Mouse (Mus musculus) A20 (cell line): ENCODE results near the gene Unc45b.
"Not testable (repeated sequence)": the region's sequence is repeated elsewhere in the genome, so short reads cannot be mapped to it uniquely, and the experiment has no call there.

ENCODE experiments used
- DNase-seq: peaks from one replicate; pipeline ENCODE4 v3.0.0-alpha.2; 2011; ENCODE audit warnings: low read depth, low spot score

Gene Unc45b

DNA sequence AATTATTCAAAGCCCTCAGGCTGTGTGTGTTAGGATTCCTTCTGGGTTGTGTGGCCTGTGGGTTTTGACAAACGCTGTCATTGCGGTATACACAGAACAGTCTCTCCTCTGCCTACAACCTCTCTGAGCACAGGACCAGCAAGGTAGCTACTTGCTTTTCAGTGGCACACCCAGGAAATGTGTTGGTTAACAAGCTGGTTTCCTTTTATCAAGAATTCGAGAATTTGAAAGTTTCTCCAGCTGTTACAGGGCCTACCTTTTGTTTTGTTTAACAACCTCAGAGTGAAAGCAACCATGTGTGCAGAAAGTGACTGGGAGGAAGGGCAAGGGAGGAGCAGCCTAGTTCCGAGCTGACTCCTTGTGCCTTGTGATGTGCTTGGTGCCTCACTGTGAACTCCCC is 37.1 kb downstream of the Unc45b start:
- no peak for DNase-seq

DNA sequence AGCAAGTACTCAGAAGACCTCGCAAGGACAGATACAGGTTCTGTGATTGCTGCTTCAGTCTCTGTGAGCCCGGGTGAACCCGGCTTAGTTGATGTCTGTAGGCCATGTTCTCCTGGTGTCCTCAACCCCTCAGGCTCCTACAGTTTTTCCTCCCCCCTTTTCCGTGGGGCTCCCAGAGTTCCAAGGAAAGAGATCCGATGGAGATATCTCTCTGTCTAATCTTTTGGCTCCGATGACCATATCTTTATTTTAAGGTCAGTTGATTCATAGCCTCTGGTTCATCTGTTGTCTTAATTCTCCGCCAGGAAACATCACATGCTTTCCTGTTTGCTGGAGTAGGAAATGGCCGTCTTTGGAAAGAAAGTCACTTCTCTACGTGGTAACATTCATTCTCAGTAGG is 38.7 kb downstream of the Unc45b start:
- no peak for DNase-seq

DNA sequence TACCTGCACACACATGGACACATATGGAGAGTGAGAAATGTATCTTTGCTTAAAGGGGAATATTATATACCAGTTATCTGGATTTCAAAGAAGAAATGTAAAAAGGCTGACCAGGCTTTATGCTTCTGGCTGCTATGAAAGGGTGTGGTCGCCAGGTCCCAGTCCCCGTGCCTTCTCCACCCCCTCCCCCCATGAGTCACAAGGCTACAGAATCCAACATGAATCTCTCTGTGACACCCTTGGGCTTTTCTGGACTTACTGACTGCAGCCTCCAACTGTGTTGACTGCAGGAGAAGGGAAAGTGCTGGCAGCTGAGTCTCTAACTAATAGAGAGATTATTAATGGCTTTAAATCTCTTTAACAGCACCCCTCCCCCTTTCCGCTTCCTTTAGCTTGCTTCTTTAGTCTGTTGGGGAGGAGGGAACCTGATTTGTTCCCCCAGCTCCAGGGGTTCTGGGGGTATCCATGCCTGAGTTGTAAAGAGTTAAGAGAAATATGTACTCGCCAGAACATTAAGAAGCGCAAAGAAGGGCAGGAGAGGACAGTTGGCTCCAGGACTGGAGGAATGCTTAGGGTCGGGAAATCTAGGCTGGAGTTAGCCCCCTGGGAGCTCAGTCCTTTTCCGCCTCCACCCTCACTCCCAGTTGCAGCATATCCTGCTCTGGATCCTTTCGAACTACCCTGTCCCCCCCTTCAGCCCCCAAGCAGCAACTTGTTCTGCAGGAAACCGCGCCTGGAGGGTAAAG is 40.6 kb downstream of the Unc45b start, which contains the start of gene Slfn5:
Gene Slfn5, plus strand, starts transcription at position 614 of the 746 bp plus-strand sequence.
- DNase-seq = no peak

DNA sequence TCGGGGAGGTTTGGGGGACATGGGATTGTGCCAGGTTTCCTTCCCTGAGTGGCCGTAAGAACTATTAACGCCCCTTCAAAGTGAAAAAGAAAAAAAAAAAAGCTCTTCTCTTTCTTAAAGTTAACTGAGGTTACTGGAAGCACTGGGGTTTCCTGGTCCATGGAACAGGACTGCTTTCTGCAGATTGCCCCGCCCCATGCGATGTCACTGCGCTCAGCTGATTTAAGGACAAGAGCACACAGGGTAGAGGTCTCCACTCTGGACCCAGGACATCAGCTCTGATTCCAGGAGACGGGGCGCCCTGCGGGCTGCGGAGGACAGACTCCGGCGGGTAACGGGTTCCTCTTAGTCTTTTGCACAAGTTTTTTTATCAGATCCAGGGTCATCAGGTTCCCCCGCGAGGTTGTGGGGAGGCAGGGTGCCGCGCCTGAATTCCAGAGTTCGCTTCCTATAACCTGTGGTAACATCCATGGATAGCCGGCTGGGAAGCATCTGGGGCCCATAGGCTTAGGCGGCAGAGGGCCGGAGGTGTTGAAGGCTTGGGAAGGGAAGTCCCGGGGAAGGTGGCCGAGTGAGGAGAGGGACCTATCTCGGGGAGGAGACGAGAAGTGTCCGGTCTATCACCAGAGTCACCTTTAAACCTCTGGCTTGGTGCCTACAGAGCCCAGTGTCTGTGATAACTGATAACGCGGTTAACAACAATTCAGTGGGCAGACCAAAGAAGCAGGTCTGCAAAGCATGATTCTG is 41.7 kb downstream of the Unc45b start:
- no peak for DNase-seq

DNA sequence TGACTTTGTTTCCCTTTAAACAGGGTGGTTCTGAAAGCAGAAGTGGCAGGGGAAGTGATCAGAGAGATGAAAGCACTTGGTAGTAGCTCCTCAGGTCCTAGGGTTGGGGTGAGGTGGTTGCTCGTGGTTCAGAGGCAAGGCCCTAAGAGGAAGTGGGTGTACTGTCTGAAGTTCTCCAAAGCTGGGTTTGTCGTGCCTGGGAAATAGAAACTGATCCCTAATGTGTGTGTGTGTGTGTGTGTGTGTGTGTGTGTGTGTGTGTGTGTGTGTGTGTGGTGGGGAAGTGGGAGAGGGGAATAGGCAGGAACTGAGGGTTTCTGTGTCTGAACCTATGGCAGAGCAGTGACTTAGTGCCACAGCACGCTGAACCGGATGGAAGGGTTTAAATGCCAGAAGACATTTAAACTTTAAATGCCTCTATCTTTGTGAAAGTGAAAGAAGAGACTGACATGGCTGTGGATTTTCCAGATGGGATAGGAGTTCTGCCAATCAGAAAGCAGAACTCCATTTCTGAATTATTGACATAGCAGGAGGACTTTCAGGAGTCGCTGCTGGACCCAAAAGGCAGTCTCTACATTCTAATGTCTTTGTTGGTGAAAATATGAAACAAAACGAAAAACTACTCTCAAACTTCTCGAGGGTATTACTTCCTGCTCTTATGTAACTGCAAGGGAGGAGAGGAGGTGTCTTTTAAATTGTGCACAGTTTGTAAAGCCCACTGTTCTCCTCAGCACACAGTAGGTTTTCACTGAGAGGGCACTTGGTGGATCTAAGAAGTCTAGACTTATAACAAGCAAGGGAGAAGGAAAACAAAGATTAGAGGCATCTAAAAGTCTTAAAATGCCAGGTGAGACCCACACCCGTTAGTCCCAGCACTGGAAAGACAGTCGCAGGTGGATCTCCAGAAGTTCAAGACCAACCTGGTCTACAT is 42.5 kb downstream of the Unc45b start:
- peak; percentile 59 for DNase-seq

DNA sequence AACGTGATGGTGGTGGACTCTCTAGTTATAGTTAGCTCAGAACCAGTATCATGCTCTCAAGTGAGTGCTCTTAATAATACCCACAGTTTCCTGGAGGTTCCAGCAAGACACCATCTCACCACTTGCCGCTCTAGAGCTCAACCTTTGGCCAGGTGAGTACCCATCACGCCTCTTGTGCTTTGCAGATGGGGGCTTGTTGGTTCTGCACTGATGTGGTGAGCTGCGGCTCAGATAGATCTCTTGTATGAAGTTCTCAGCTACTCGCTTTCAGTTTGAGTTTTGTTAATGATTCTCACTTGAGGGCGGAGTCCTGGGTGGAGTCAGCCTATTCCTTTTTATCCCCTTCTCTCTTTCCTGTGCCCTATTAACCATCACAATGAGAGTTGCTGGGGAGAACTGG is 44.3 kb downstream of the Unc45b start:
- DNase-seq = no peak

DNA sequence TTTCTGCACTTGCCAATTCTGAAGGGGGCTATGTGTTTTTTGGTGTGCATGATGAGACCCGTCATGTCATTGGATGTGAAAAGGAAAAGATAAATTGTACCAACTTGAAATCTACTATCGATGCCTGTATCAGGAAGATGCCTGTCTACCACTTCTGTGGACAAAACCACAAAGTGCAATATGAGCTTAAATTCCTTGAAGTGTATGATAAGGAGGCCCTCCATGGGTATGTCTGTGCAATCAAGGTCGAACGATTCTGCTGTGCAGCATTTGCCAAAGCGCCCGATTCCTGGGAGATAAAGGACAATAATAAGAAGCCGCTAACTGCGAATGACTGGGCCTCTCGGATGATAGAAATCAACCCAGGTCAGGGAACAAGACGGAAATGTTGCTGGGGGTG is 46.6 kb downstream of the Unc45b start:
- no peak for DNase-seq

DNA sequence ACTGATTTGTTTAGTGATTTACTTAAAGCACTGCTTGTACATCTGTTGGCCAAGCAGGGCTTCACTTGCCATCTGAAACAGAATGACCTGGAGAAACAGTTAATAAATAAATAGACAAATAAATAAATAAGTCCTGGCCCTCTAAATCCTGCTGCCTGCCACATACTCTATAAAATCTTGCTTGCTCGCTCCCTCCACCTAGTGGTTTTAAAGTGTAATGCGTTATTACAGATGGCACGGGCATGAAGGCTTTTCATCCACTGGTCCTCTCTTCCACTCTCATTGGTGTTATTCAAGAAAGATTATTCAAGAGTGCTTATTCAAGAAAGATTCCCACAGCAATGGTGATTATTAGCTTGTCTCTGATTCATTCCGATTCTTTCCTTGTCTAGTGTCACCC is 49.3 kb downstream of the Unc45b start:
- DNase-seq = peak; percentile 54

DNA sequence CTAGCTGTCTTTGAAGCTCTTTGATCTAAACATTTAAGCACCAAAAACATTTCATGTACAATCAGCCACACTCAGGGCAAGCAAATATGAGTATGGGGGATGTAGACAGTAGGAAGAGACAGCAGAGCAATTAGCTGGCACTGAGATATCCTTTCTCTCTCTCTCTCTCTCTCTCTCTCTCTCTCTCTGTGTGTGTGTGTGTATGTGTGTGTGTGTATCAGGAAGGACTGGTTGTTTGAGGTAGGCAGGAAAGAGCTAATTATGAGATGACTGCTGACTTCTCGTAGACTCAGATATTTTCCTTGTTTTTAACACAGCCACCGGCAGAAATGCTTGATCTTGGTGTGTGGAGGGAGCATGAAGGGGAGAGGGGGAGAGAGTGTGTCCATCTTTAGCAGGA is 51.4 kb downstream of the Unc45b start:
- DNase-seq = no peak

DNA sequence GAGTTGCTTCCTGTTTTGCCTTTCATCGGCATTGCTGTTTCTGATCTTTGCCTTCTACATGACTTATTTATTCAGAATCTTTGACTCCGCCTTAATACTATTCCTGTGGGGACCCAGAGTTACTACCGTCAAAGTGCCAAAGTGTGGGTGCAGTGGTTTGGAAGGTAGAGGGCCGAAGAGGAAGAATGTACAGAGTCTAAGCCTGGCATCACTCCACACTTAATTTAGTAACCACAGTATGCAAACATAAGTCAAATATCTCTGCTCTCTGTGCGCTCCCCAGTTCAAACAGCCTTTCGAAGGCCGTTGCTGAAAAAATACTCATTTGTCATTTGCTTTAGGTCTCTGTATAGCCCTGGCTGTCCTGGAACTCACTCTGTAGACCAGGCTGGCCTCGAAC is 51.9 kb downstream of the Unc45b start:
- DNase-seq = peak; percentile 45

DNA sequence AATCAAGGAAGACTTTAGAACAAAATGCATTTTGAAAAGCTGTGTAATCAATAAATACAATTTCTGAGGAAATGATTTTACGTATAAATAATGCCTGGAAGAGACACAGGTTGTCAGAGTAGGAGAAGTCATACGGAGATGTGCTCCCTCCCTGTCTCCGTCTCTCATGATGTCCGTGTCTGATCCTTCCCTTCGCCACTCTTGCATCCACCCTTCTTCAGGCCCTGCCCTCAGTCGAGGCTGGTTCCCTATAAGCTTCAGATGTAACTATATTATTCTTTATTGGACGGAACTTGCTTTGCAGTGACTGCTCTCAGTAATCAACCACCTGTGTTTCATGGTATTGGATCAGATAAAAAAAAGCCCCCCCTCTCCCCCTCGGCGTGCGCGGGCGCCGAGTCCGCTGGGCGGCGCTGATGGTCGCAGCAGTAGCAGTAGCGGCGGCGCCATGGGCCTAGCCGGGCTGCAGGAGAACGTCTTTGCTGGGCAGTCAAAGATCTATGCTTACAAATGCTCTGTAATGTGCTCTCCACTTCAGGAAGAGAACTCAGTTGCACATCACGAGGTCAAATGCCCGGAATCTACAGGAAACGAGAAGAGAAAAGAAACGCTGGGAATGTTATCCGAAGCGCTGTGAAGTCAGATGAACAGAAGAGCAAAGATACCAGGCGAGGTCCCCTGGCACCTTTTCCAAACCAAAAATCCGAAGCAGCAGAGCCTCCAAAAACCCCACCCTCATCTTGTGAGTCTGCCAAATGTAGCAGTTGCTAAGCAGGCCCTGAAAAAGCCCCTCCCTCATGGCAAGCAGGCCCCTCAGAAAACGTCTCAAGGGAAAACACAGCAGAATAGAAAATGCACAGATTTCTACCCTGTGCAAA is 60.6 kb downstream of the Unc45b start:
- DNase-seq = no peak

DNA sequence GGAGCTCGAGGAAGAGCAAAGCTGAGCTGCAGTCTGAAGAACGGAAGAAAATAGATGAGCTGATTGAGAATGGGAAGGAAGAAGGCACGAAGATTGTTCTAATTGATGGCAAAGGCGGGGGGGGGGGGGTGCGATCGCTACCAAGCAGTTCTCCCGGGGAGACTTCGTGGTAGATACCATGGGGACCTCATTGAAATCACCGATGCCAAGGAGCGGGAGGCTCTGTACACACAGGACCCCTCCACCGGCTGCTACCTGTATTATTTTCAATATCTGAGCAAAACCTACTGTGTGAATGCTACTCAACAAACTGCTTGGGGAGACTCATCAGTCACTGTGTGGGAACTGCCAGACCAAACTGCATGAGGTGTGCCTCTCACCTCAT is 61.2 kb downstream of the Unc45b start:
- DNase-seq = no peak

DNA sequence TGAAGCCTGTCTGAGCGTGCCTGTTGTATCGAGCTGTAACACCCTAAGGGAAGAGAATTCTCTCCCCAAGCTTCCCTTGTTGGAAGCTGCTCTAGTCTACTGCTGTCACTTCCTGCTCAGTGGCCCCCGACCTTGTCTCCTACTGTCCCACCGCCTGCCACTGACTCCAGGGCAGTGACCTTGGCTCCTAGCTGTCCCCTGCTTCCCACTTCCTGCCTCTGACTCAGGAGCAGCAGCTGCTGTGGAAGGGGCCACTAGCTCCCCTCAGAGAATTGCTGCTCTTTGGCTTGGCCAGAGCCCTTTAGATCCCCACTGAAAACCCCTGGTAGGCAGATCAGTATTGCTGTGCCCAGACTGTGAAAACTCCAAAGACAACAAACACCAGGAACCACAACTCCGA is 63.6 kb downstream of the Unc45b start:
- DNase-seq = no peak

DNA sequence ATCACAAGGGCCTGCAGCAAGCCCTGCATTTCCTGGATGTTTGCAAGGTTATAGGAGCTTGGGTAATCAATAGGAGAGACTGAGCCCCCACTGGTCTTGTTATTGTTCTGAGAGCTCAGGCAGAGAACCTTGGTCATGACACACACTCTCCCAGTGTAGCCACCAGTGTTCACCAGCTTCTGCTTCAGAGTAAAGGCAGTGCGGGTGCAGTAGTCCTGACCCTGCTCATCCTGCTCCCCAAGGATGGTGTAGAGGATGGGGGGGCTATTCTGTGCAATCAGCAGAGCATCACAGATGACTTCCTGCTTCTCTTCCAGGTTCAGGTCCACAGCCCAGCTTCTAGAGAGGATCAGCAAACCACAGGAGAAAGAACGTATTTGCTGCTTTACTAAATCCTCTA is 72.1 kb downstream of the Unc45b start:
- DNase-seq = not testable (repeated sequence)

DNA sequence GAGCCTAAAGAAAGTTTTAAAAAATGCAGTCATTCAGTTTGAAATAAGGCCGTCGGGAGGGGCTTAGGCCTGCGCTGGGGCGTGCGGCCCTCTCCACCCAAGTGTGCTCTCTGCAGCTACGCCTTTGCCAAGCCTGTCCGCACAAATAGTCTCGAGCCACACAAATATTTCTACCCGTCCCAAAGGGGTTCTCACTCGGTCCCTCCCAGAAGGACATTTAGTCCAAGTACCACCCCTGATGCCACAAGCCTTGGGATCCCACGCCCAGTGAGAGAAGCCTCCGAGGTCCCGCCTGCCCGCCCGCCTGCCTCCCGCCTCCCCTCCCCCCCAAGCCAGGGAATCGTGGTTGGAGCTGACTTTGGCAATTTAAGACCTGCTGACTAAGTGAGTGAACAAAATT is 72.8 kb downstream of the Unc45b start:
- DNase-seq = no peak

DNA sequence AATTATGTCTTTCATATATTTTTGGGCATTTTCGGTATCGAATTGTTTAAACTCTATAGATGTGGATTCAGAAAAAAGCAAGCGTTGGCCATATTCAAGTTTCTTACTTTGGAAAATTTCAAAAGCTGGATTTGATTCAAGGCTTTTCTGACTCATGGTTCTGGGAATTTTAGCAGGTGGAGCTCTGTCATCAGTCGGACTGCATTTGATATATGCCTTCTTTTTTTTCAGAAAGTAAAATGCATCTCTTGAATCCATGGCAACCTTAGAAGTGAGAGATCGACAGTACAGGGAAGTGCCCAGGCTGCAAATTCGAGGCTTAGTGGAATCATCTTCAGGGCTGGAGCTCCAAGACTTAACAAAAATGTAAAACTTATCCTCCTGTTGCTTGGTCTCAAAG is 77.3 kb downstream of the Unc45b start:
- no peak for DNase-seq

DNA sequence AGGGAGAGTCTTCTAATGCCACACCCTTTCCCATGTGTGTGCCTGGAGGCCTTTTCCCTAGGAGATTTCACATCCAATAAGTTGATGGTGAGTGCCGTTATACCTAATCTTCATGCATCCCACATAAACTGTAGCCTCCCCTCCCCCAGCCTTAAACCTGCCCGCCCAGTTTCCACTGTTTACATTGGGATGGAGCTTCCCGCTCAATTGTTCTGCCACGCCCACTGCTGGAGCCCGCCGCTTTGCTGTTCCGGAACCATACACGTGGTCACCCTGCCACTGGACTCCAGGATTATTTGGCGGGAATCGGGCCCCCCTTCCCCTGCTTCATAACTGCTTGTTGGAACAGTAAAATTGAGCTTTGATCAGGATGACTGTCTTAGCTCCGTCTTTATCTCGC is 79.0 kb downstream of the Unc45b start:
- no peak for DNase-seq

DNA sequence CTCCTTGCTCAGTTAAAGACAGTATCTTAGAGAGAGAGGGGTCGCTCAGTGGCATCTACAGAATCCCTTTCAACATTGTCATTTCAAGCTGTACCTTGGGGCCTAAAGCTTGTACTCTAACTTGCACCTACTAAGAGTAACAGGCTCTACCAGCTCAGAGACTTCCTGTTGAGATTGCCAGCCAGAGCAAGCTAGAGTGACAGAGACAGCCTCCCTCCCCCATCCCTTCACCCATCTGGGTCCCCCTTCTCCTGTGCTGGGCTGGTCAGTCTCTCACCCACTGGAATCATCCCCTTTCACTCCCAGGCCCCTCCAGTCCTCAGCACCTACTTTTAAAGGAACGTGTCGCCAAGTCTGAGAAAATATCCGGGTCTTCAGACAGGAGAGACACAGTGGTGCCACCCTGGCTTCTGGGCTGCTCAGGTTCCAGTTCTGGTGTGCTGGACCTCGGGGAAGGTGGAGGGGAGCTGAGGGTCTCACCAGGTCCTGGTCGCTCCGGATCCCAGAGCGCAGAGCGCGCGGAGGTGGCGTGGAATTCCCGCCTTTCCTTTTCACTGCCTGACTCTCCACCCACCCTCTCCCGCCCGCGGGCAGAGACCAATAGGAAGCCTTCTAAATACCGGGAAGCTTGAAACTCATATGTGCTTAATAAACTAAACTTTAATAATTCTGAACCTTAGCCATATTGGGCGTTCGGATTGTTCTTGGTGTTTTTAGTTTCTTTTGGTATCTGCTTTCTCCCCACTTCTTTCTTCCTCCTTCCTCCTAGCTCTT is 80.4 kb downstream of the Unc45b start:
- not testable (repeated sequence) for DNase-seq

DNA sequence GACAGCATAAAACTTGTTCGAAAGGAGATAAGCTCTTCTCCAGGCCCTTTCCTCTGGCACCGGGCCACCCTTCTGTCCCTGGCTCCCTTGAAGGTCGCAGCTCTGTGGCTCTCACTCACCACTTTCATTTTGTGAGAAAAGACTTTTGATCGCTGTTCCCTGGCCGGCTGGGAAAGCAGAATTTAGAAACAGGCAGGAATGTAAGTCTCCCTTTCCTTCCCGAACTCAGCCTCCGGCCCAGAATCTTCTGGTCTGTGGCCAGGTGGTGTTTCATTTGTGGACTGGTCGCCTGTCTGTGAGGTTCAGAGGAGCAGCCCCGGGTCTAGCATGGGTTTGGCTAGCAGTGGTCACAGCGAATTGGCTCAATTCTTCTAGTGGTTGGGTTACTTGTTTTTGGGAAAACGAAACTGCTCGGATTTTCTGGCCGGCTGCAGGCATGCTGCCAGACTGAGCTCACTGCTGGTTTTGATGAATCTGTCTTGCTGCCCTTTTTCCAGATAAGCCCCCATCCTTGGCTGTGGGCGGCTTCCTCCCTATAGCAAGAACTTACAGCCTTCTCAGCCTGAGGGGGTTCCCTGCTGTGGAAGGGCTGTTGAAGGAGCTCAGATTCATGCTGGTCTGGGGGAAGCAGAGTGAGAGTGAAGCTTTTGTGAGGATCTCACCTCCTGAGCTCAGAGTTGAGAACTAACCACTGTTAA is 81.3 kb downstream of the Unc45b start, which contains the start of gene Slfn9:
Gene Slfn9, minus strand, starts transcription at position 362 of the 698 bp plus-strand sequence.
- DNase-seq = no peak
